Mouse (Mus musculus) left cerebral cortex, postnatal 14 days (tissue): ENCODE data around the gene Mrpl45. TPM values are rescaled to one million over a fixed set of nuclear protein-coding genes. Genes with fewer than 3 reads are reported as not detected.
"Not testable (repeated sequence)": the region's sequence is repeated elsewhere in the genome, so short reads cannot be mapped to it uniquely, and the experiment has no call there.

Source experiments
- DNase-seq, 2 experiments: peaks; one replicate each; pipeline ENCODE4 v3.0.0; 2021 to 2022; ENCODE audit warnings: low spot score in 2 of 2, mixed read lengths in 1 of 2
- intact Hi-C: fragments of 180-260 bp; cut with DNase I; formaldehyde crosslinking; loops from one replicate; pipeline ENCODE4 v1.15.1; 2025
- total RNA-seq, 2 experiments: library from RNA; stranded (reverse); gene quantifications; 2 replicates each; pipeline ENCODE4 v1.2.3; 2021

The Mrpl45 gene
- total RNA-seq, 2 experiments from 2014 or later, result 18.2 to 20.7 TPM

DNA sequence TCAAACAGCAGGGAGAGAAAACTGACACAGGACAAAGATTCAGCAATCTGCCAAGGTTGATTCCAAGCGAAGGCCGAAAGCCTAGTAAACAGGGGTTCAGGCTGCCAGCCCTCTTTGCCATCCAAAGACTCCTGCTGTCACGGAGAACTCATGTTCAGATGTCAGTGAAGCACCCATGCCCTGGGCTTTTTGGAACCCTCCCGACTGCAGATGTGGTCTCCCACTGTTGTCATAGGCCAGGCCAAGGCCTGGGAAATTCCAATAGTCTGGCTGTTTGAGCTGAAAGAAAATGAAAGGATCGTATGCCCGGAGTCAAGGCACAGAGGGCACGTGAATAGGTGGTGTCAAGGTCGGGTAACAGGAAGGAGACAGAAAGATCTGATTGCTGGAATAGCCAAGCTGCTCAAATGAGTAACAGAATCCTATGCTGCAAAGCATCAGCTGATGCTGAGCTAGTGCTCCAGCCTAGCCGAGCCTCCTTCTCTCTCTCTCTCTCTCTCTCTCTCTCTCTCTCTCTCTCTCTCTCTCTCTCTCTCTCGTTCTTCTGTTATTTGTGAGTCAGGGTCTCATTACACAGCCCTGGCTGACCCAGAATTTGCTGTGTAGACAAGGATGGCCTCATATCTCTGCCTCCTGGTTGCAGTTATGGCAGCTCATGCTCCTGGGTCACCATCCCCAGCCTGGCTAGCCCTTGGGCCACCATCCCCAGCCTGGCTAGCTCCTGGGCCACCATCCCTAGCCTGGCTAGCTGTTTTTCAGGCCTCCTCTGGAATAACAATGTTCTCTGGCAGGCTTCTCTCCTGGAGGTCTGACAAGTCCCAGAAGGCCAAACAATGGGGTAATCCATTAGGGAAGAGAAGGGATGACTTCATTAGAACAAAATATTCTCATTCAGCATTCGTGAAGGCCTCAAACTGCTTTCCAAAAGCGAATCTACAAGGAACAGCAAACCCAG, 26.0 kb upstream of the Mrpl45 start:
- DNase-seq, result peak; percentile 22 to 57
- intact Hi-C loops, result no loop called here

DNA sequence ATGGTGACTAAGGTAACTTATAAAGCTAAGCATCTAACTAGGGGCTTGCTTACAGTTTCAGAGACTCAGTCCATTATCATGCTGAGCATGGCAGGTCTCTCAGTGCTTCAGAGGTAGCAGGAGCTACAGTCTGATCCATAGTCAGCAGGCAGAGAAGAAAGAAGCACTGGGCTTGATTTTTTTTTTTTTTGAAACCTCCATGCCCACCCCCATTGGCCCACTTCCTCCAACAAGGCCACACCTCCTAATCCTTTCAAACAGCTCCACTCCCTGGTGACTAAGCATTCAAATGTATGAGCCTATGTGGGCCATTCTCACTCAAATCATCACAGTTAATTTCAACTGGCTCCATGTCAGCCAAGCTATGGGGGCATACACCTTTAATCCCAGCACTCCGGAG, 22.8 kb upstream of the Mrpl45 start:
- intact Hi-C loops, result no loop called here
- DNase-seq, result no peak

DNA sequence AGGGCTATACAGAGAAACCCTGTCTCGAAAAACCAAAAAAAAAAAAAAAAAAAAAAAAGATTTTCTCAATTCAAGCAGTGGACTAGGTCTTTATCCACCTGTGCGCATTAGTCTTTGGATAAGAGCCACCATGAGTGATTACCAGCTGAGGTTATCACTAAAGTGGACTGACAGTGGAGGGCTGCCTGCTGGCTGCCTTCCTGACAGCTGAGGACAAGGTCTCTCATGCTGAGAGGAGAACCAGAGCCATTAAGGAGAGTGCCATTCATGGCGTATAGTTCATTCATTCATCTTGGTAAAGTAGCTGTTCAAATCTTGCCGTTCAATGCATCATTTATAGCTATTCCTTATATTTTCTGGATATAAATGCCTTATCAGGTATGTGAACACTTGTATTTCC, 19.0 kb upstream of the Mrpl45 start:
- intact Hi-C loops, result no loop called here
- no peak for DNase-seq

DNA sequence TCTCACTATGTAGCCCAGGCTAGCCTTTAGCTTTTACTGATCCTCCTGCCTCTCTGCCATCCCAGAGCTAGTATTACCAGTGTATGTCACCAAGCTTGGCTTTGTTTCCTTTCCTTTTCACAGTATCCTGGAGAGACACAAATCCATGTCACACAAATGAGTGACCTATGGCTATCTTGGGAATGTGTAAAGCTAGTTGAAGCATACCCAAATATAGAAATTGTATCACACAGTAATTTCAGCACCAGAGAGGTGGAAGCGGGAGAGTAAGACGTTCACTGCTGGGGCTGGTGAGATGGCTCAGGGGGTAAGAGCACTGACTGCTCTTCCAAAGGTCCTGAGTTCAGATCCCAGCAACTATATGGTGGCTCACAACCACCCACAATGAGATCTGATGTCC, 15.6 kb upstream of the Mrpl45 start:
- intact Hi-C loops, result no loop called here
- no peak for DNase-seq

DNA sequence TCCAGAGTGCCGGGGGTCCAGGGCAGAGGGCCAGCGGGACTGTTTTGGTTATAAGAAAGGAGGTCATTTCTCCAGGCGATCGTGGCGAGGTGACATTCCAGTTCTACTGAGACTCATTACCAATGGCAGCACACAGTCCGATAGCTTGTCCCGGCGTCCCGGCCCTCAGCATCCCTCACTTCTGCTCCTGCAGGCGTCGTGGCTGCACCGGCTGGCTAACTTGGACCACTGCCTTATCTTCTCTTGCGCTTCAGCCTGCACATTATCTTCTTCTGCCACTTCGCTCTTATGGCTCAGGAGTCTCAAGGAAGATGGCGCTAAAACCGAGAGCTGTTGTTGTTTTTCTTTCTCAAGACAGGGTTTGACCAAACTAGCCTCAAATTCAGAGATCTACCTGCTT, 14.1 kb upstream of the Mrpl45 start:
- no peak for DNase-seq
- intact Hi-C loops, result no loop called here

DNA sequence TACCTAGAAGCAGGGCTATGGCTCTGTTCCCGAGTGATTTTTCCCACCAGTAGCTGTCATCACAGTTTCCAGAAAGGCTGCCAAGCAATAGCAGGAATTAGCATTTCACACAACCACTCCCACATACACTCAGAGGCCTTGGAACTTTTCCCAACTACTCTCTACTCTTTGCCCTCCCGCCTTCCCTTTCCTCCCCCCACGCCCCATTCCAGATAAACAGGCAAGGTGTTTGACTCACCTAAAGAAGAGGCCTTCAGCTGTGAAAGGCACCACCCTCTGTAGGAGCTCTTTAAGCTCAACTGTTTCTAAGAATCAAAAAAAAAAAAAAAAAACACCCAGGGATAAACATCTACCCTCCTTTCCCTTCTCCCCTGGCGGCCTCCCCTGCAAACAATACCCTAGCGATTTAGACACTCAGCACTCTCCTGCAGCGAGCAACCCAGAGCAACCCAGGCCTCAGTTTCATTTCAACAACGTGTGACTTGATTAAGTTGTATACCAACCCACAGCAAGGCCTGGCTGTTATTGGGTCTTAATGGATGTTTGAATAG, 13.2 kb upstream of the Mrpl45 start:
- intact Hi-C loops, result no loop called here
- peak; percentile 41 to 77 for DNase-seq

DNA sequence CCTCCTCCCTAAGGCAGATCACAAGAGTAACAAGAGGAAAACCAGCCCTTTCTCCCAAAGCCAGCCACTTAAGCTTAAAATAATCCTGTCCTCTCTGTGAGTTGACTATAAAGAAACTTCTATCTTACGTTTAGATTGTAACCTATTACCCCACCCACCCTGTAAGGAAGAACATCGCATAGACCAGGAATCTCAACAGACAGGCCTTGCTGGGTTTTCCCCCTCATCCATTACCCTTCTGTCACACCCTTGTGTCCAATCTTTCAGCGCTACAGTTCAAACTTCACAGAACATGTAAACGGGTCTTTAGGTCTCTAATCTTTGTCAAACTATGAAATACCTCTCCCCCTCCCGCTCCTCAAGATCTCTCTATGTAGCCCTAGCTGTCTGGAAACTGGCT, 10.9 kb upstream of the Mrpl45 start:
- intact Hi-C loops, result no loop called here
- DNase-seq, result no peak

DNA sequence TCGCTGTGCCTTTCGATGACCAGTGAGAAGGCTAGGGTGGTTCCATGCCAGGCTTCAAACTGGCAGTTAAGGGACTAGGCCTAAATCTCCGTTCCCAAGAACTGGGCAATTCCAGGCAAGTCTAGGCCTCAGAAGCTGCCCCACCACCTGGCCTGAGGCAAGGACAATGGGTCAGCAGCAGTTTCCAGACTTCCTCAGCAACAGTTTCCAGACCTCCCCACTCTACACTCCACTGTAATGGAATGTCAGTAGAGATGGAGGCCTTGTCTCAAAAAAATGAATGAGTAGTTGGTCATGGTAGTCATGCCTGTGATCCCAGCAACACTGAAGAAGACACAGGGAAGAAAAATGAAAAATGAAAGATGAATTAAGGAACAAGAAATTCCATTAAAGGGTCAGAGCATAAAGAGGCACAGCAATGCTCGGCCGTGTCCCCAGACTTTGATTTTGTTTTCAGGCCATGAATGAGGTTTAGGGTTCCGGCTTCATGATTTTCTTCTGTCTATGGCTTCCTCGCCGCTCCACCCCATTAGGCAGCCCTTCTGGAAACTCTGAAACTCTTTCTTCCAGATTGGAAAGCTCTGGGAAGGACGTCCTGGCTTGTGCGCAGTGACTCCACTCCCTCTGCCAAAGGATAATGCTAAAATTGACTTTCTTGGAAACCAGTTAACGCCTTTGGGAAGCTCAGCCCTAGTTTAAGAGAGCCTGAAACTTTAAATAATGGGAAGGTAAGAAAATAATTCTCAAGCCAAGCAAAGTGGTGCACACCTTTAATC, 8.0 kb upstream of the Mrpl45 start:
- no peak for DNase-seq
- intact Hi-C loops, result no loop called here

DNA sequence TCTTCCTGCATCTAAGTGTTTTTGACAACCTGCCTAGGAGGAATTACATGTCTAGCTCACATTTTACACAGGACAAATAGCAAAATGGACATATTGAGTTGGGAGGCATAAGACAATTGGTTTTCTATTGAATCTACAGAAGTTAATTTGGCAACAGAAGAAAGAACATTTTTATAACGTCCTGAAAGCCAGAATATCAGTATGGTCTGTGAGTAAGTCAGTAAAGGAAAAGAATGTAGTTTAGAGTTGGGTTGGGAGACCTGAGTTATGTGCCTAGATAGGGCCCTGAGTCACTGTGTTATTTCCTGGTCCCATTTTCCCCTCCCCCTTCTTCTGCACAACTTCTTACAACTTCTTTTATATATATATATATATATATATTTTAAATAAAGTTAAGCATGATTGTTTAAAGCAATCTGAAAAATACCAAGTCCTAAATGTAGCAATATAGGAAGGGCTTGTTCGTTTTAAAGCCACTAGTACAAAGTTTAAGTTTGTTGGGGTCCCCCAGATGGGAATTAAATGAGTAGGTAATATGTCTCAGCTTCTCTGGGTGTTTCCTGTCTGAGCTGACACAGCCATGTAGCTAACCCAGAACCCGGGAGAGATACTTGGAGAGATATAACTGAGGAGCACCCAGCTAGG, 6.6 kb upstream of the Mrpl45 start:
- no peak for DNase-seq
- intact Hi-C loops, result no loop called here

DNA sequence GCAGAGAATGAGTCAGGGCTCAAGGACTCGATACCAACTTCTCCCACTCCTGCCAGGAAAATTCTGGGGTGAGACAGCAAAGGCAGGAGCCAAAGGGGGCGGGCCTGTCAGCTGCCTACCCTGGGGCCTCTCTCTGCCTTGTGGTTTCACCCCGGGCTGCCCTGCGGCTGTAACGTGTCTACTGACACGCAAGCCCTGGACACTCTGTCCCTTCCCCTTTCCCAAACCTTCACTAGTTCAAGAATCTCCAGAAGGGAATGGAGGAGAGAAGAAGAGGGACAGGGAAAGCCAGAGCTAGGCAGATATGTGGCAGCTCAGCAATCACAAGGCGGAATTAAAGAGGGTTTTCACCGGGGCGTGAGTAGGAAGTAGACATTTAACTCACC, 6.1 kb upstream of the Mrpl45 start:
- peak; percentile 30 to 39 for DNase-seq
- intact Hi-C loops, result no loop called here

DNA sequence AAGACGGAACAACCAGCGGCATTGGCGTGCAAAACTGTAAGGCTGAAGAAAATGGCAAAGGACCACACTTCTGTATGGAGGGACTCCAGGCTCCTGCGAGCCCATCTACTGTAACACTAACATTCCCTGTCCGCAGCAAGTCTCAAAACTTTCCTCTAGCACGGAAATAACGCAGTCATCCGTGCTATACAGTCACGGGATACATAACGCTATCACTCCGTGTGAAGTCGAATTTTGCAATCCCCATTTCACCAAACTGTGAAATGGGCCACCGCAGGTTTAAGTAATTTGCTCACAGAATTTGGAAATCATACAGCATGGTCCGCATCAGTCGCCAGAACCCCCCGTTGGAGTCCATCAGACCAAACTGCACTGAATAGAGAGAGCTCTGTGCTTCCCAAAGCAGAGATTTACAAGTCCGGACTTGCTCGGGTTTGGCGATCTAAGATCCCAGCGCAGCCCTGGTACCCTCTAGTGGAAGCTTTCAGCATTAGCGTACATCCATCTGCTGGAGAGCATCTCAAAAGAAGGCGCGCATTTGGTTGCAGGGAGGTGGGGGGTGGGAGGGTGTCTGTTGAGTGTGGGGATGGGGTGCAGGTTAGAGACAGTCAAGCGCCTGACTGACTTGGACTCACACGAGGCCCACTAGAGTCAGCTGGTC, 5.5 kb upstream of the Mrpl45 start:
- DNase-seq, result peak; percentile 78 to 81
- intact Hi-C loops, result loop anchor here (2.0 to 5.0 kb wide), 2 partner anchors 31 to 123 kb away; partner anchors contain the start of gene Kpnb1

DNA sequence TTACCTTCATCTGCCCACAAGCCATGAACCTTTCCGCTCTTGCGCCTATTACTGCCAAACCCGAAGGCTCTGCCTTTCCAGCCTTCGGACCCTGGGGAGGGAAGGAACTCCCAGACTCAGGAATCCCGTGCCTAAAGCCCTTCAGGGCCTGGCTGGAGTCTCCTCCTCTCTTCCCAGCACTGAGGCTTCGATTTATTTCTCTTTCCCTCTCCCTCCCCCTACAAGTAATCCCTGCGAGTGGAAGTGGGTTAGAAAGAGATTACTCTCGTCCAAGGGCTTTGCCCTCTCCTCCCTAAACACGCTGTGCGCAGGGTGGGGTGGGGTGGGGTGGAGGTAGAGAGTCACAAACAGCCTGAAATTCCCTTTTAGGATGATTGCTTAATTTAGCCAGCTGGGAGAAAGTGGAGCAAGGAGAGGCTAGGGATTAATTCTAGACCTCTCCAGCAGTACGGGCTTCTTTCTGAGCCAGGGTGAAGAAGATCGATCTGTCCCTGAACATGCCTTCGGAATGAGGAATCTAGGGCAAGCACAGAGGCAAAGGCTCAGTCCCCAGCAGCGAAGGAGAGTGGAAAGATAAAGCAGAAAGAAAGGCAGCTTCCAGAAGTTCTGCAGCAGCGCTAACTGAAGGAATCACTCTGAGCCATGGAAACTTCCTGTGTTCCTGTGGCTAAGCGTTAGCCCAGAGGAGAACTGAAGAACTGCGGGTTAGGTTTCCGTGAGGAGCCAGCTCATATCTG, 4.5 kb upstream of the Mrpl45 start:
- DNase-seq, result no peak
- intact Hi-C loops, result loop anchor here (2.0 to 5.0 kb wide), 2 partner anchors 32 to 124 kb away; partner anchors contain the start of gene Kpnb1

DNA sequence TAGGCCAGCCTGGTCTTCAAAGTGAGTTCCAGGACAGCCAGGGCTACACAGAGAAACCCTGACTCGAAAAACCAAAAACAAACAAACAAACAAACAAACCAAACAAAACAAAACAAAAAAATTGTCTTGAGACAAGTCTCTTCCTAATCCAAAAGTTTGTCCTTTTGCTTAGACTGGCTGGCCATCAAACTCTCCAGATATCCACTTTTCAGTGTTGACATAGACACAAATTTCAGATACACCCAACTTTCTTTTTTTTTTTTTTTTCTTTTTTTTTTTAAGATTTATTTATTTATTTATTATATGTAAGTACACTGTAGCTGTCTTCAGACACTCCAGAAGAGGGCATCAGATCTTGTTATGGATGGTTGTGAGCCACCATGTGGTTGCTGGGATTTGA, 2.6 kb upstream of the Mrpl45 start:
- not testable (repeated sequence) for DNase-seq
- intact Hi-C loops, result loop anchor here (5.0 kb wide), 1 partner anchor 126 kb away; the partner anchor contains the start of gene Kpnb1

DNA sequence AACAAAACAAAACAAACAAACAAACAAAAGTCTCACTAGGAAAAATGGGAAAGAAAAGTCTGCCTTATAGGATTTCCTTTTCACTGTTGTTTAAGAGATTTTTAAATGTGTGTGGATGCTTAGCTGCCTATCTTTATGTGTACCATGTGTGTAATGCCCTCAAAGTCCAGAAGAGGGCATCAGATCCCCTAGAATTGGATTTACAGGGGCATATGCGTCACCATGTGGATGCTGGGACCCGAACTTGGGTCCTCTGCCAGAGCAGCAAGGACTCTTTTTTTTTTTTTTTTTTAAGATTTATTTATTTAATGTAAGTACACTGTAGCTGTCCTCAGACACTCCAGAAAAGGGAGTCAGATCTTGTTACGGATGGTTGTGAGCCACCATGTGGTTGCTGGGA, 1.4 kb upstream of the Mrpl45 start:
- DNase-seq, result peak in 1 of 2 experiments; percentile 42
- intact Hi-C loops, result loop anchor here (5.0 kb wide), 1 partner anchor 127 kb away; the partner anchor contains the start of gene Kpnb1

DNA sequence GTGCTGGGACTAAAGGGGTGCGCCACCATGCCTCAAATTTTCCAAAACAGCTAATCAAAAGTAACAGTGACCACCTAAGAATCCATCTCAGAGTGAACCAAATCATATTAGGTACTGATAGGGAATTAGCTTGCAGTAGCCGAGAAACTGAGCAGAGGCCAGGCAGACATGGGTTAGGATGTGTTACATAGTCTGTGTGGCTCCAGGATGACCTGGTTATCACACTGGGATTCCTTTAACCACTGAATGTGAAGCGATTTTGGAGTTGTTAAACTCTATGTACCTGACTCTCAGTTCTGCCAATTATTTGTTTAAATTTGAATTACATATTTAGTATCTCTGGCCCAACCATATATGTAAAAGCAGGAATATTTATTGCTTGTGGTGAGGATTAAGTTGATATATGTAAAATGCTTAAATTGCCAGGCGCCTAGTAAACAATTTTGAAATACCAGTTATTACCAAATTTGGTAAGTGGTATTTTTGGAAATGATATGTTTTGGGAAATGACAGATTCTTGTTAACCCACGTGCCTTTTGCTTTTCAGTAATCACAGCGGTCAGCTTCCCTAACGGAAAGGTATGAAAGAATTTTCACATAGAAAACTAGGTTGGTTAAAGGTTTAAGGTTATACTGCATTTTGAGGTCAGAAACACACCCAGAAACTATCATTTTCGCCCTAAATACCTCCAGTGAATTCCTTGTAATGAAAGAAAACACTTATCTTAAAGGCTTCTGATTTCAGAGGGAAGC, 589 bp upstream of the Mrpl45 start:
- DNase-seq, result no peak
- intact Hi-C loops, result loop anchor here (5.0 kb wide), 1 partner anchor 128 kb away; the partner anchor contains the start of gene Kpnb1

DNA sequence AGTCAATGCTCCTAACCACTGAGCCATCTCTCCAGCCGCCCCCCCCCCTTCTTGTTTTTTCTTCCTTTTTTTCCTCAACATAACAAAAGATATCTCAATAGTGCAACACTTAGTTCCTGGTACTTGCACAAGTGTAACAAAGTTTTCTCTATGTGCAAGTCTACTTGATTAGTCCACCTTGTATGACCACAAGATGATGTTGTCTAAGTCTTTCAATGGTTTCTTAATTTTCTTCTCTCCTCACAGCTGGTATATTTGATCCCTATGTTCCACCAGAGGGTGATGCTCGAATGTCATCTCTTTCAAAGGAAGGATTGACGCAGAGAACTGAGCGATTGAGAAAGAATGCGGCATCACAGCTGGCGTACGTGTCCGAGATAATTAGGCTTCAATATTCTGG, 5.7 kb downstream of the Mrpl45 start:
- intact Hi-C loops, result no loop called here
- DNase-seq, result no peak

DNA sequence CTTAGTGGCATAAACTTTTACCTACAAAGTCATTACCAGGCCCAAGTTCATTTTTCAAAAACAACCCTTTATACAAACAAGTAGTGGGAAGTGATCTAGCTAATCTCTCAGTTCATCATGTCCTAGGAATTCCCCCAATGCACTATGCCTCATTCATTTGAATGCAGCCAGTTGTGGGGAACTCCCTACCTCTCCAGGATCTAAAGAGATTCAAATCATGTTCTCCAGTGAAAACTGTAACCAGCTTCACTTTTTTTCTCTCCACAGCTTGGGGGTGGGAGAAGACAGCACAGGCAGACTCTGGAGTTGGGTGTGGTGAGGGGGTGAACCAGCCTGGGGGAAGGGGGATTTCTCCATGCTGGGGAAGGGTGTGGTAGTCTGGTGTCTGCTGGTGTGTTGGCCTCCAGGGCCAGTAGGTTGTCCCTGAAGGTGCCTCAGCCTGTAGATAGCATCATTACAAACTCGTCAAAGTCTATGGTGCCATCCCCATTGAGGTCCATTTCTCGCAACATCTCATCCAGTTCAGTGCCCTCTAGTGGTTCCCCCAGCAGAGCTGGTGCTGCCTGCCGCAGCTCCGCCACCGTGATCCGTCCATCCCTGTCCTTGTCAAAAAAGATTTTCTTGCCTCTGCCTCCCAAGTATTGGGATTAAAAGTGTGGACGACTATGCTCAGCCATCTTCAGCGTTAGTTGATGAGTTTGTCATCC, 6.5 kb downstream of the Mrpl45 start:
- intact Hi-C loops, DNase-seq: not testable (repeated sequence)
